Mouse (Mus musculus) embryo, embryonic 11 days (tissue): ENCODE data around the gene Calr4.

Experiments
- DNase-seq: peaks from one replicate; pipeline ENCODE4 v3.0.0-alpha.2; 2015

Calr4 gene

GRCm38 (mm10) chr4:109236186-109236879, 2.0 kb downstream of the Calr4 start:
- DNase-seq = no peak

- no peak for DNase-seq
Observed at GRCm38 (mm10) chr4:109238428-109239268, 4.4 kb downstream of the Calr4 start.

GRCm38 (mm10) chr4:109241221-109241620, 6.9 kb downstream of the Calr4 start:
- peak; percentile 49 for DNase-seq

- no peak for DNase-seq
Observed at GRCm38 (mm10) chr4:109241934-109242333, 7.6 kb downstream of the Calr4 start.

GRCm38 (mm10) chr4:109244506-109244905, 10.2 kb downstream of the Calr4 start:
- DNase-seq = no peak

- DNase-seq = no peak
Observed at GRCm38 (mm10) chr4:109245016-109245620, 10.8 kb downstream of the Calr4 start.

GRCm38 (mm10) chr4:109251605-109252004, 17.3 kb downstream of the Calr4 start:
- peak; percentile 49 for DNase-seq

GRCm38 (mm10) chr4:109252199-109252598, 17.9 kb downstream of the Calr4 start:
- DNase-seq = no peak

GRCm38 (mm10) chr4:109253664-109254151, 19.4 kb downstream of the Calr4 start:
- no peak for DNase-seq

GRCm38 (mm10) chr4:109254511-109254910, 20.2 kb downstream of the Calr4 start:
- no peak for DNase-seq

GRCm38 (mm10) chr4:109255321-109255720, 21.0 kb downstream of the Calr4 start:
- DNase-seq = no peak

GRCm38 (mm10) chr4:109255727-109256417, 21.6 kb downstream of the Calr4 start:
- no peak for DNase-seq

- DNase-seq = no peak
Observed at GRCm38 (mm10) chr4:109256791-109257190, 22.5 kb downstream of the Calr4 start.

GRCm38 (mm10) chr4:109257639-109258038, 23.4 kb downstream of the Calr4 start:
- DNase-seq = no peak

GRCm38 (mm10) chr4:109262068-109262467, 27.8 kb downstream of the Calr4 start:
- no peak for DNase-seq

GRCm38 (mm10) chr4:109266056-109266455, 31.8 kb downstream of the Calr4 start:
- no peak for DNase-seq

- DNase-seq = no peak
Observed at GRCm38 (mm10) chr4:109266744-109267143, 32.5 kb downstream of the Calr4 start.

- DNase-seq = no peak
Observed at GRCm38 (mm10) chr4:109267452-109267851, 33.2 kb downstream of the Calr4 start.

GRCm38 (mm10) chr4:109268903-109269302, 34.6 kb downstream of the Calr4 start:
- no peak for DNase-seq

GRCm38 (mm10) chr4:109271803-109272202, 37.5 kb downstream of the Calr4 start:
- no peak for DNase-seq

- no peak for DNase-seq
Observed at GRCm38 (mm10) chr4:109273586-109274240, 39.4 kb downstream of the Calr4 start.
